8 mouse cellular contexts compared by ENCODE assay signal in genomic region chr3:94364154-94364526, GRCm38 (mm10). TPM values are rescaled to one million over a fixed set of nuclear protein-coding genes. Genes with fewer than 3 reads are reported as not detected.
DNase-seq lines count a peak whose midpoint lies in the region; ATAC-seq and TF ChIP-seq lines count a peak whose summit lies in the region.
"Had no signal": no experiment of that assay in that cellular context is flagged by ENCODE, and none has a peak within 500 bp of the region (broad histone marks: within the 10 kb centered on the region; RNA-seq: fewer than 3 reads in every experiment).

No protein-coding gene starts in this region.

- peak; percentile 6; the same call in 1 of the 2 replicates for ATAC-seq in lung, embryonic 16.5 days (ENCODE audit: low read depth)
- no peak; the same call in 1 of the 2 replicates for ATAC-seq in forebrain, embryonic 13.5 days
- no peak for ATAC-seq in intestine, postnatal 0 days

- peak overlapping the region; percentile 77 for H3K9ac ChIP-seq in lung, embryonic 16.5 days (ENCODE audit: low read length)
- peak overlapping the region; percentile 83 for H3K9ac ChIP-seq in forebrain, embryonic 13.5 days
- peak overlapping the region; percentile 62 for H3K9ac ChIP-seq in intestine, postnatal 0 days (ENCODE audit: low read depth, low read length)

- peaks cover 29% of the 10 kb centered on the region for H3K27me3 ChIP-seq in lung, embryonic 16.5 days (ENCODE audit: control insufficient read depth, insufficient read depth, low read depth, low read length)
- peaks cover 42% of the 10 kb centered on the region for H3K27me3 ChIP-seq in forebrain, embryonic 13.5 days
- H3K27me3 ChIP-seq in intestine, postnatal 0 days (replicated peaks; ENCODE audit: control insufficient read depth, insufficient read depth, low read length), result no peaks in the 10 kb centered on the region

- 6% methylated on average over 16 of the region's 23 CpGs for WGBS in lung, embryonic 16.5 days
- WGBS in forebrain, embryonic 13.5 days, result 5% methylated on average over 20 of the region's 23 CpGs
- WGBS in intestine, postnatal 0 days, result 10% methylated on average over 23 of the region's 23 CpGs
- 9% methylated on average over 23 of the region's 23 CpGs for WGBS in olfactory bulb, adult 2 months

- TF ChIP-seq CTCF in intestine, postnatal 0 days (IDR thresholded peaks at IDR 0.05; ENCODE audit: low read depth), result no peak
- TF ChIP-seq CTCF in olfactory bulb, adult 2 months (IDR thresholded peaks at IDR 0.05; ENCODE audit: insufficient read depth, low read depth, low read length), result no peak

- H3K36me3 ChIP-seq in lung, embryonic 16.5 days (ENCODE audit: control insufficient read depth, insufficient read depth, low read length), result no peaks in the 10 kb centered on the region
- no peaks in the 10 kb centered on the region for H3K36me3 ChIP-seq in forebrain, embryonic 13.5 days (ENCODE audit: poor library complexity, severe bottlenecking)
- no peaks in the 10 kb centered on the region for H3K36me3 ChIP-seq in intestine, postnatal 0 days (ENCODE audit: control insufficient read depth, insufficient read depth)

- H3K4me1 ChIP-seq in lung, embryonic 16.5 days (replicated peaks; ENCODE audit: control insufficient read depth, insufficient read depth, low read length), result peaks cover 6% of the 10 kb centered on the region
- H3K4me1 ChIP-seq in forebrain, embryonic 13.5 days, result peaks cover 6% of the 10 kb centered on the region; the same call in 1 of the 2 replicates
- no peaks in the 10 kb centered on the region; the same call in 1 of the 2 replicates for H3K4me1 ChIP-seq in intestine, postnatal 0 days (replicated peaks; ENCODE audit: control insufficient read depth, insufficient read depth, low read length)
- peaks cover 17% of the 10 kb centered on the region for H3K4me1 ChIP-seq in olfactory bulb, adult 2 months (ENCODE audit: control insufficient read depth, insufficient read depth, low read length)

- no peaks in the 10 kb centered on the region for H3K9me3 ChIP-seq in lung, embryonic 16.5 days (ENCODE audit: control insufficient read depth, low read length)
- no peaks in the 10 kb centered on the region; the same call in 1 of the 2 replicates for H3K9me3 ChIP-seq in forebrain, embryonic 13.5 days (replicated peaks)
- H3K9me3 ChIP-seq in intestine, postnatal 0 days (ENCODE audit: control insufficient read depth), result no peaks in the 10 kb centered on the region

- DNase-seq in lung, postnatal 25 days (ENCODE audit: low spot score), result no peak
- DNase-seq in layer of hippocampus, postnatal 14 days (ENCODE audit: low spot score in 2 of 2), result no peak
- DNase-seq in layer of hippocampus, postnatal 10 days (ENCODE audit: low spot score in 2 of 2), result no peak

- H3K27ac ChIP-seq in lung, embryonic 16.5 days (ENCODE audit: low read length), result no peak overlapping the region
- no peak overlapping the region for H3K27ac ChIP-seq in forebrain, embryonic 13.5 days
- peak overlapping the region; percentile 3; the same call in 1 of the 2 replicates for H3K27ac ChIP-seq in intestine, postnatal 0 days (ENCODE audit: low read depth, low read length)
- no peak overlapping the region for H3K27ac ChIP-seq in olfactory bulb, adult 2 months (ENCODE audit: insufficient read depth, low read depth, low read length)

- H3K4me3 ChIP-seq in lung, embryonic 16.5 days (ENCODE audit: low read length), result peak overlapping the region; percentile 55
- H3K4me3 ChIP-seq in forebrain, embryonic 13.5 days, result peak overlapping the region; percentile 56
- H3K4me3 ChIP-seq in intestine, postnatal 0 days (ENCODE audit: low read depth, low read length), result peak overlapping the region; percentile 46
- H3K4me3 ChIP-seq in olfactory bulb, adult 2 months (ENCODE audit: insufficient read depth, low read depth, low read length), result peak overlapping the region; percentile 57

- TF ChIP-seq POLR2A in olfactory bulb, adult 2 months (IDR thresholded peaks at IDR 0.05; ENCODE audit: insufficient read depth, low read depth, low read length), result no peak

- peak overlapping the region; percentile 94 for H3K4me2 ChIP-seq in lung, embryonic 16.5 days (ENCODE audit: low read depth, low read length)
- peak overlapping the region; percentile 90 for H3K4me2 ChIP-seq in forebrain, embryonic 13.5 days
- peak overlapping the region; percentile 74 for H3K4me2 ChIP-seq in intestine, postnatal 0 days (replicated peaks; ENCODE audit: low read depth)

RNA-seq across cellular contexts. Expression of gene C2cd4d, which starts 1.9 kb away (rescaled TPM):
- 0.16 and 0.68 TPM in 2 replicates for polyA plus RNA-seq in lung, embryonic 16.5 days (2015; fragmentation: Nextera tagmentation; extraction: Ambion mirVana)
- 0.87 and 1.0 TPM in 2 replicates for polyA plus RNA-seq in forebrain, embryonic 13.5 days (2015; fragmentation: Nextera tagmentation; extraction: Ambion mirVana)
- polyA plus RNA-seq in intestine, postnatal 0 days (2015; fragmentation: Nextera tagmentation; extraction: Ambion mirVana), result 0.65 and 0.87 TPM in 2 replicates
- polyA plus RNA-seq in olfactory bulb, adult 2 months (2012; ENCODE audit: insufficient read depth, insufficient read length, low replicate concordance, missing spikeins), result not detected in 2 replicates
- under 1 TPM; 0.48 TPM for total RNA-seq in layer of hippocampus, postnatal 14 days (2021)
- under 1 TPM in 1 of 2 experiments, not detected in 1; 0.46 TPM for total RNA-seq in layer of hippocampus, postnatal 10 days (2021)

RNA-seq across cellular contexts. Expression of gene Rorc, which starts 8.5 kb away (rescaled TPM):
- 8.9 and 9.5 TPM in 2 replicates for polyA plus RNA-seq in lung, embryonic 16.5 days (2015; fragmentation: Nextera tagmentation; extraction: Ambion mirVana)
- 1.7 and 2.1 TPM in 2 replicates for polyA plus RNA-seq in forebrain, embryonic 13.5 days (2015; fragmentation: Nextera tagmentation; extraction: Ambion mirVana)
- 25.5 and 32.1 TPM in 2 replicates for polyA plus RNA-seq in intestine, postnatal 0 days (2015; fragmentation: Nextera tagmentation; extraction: Ambion mirVana)
- 118 TPM in 1 of 2 replicates, not detected in the other for polyA plus RNA-seq in olfactory bulb, adult 2 months (2012; ENCODE audit: insufficient read depth, insufficient read length, low replicate concordance, missing spikeins)
- total RNA-seq in layer of hippocampus, postnatal 14 days (2021), result under 1 TPM; 0.29 to 0.88 TPM
- under 1 TPM; 0.16 to 0.62 TPM for total RNA-seq in layer of hippocampus, postnatal 10 days (2021)

RNA-seq across cellular contexts. Expression of gene Them5, which starts 22.2 kb away (rescaled TPM):
- 0.40 and 0.73 TPM in 2 replicates for polyA plus RNA-seq in lung, embryonic 16.5 days (2015; fragmentation: Nextera tagmentation; extraction: Ambion mirVana)
- polyA plus RNA-seq in forebrain, embryonic 13.5 days (2015; fragmentation: Nextera tagmentation; extraction: Ambion mirVana), result 0.66 and 0.79 TPM in 2 replicates
- not detected in 2 replicates for polyA plus RNA-seq in intestine, postnatal 0 days (2015; fragmentation: Nextera tagmentation; extraction: Ambion mirVana)
- polyA plus RNA-seq in olfactory bulb, adult 2 months (2012; ENCODE audit: insufficient read depth, insufficient read length, low replicate concordance, missing spikeins), result not detected in 2 replicates
- total RNA-seq in layer of hippocampus, postnatal 14 days (2021), result not detected
- total RNA-seq in layer of hippocampus, postnatal 10 days (2021), result not detected
- total RNA-seq: layer of hippocampus, postnatal 25 days had no signal

RNA-seq across cellular contexts. Expression of gene Lingo4, which starts 34.2 kb away (rescaled TPM):
- polyA plus RNA-seq in lung, embryonic 16.5 days (2015; fragmentation: Nextera tagmentation; extraction: Ambion mirVana), result 0.35 and 0.44 TPM in 2 replicates
- 0.74 and 0.81 TPM in 2 replicates for polyA plus RNA-seq in forebrain, embryonic 13.5 days (2015; fragmentation: Nextera tagmentation; extraction: Ambion mirVana)
- polyA plus RNA-seq in intestine, postnatal 0 days (2015; fragmentation: Nextera tagmentation; extraction: Ambion mirVana), result 0.68 and 0.86 TPM in 2 replicates
- not detected in 2 replicates for polyA plus RNA-seq in olfactory bulb, adult 2 months (2012; ENCODE audit: insufficient read depth, insufficient read length, low replicate concordance, missing spikeins)
- total RNA-seq in layer of hippocampus, postnatal 14 days (2021), result 1 to 10 TPM; 1.3 to 1.6 TPM
- total RNA-seq in layer of hippocampus, postnatal 10 days (2021), result 1 to 10 TPM; 1.3 to 1.5 TPM

RNA-seq across cellular contexts. Expression of gene Tdrkh, which starts 48.9 kb away (rescaled TPM):
- 12.5 and 12.6 TPM in 2 replicates for polyA plus RNA-seq in lung, embryonic 16.5 days (2015; fragmentation: Nextera tagmentation; extraction: Ambion mirVana)
- 66.4 and 69.5 TPM in 2 replicates for polyA plus RNA-seq in forebrain, embryonic 13.5 days (2015; fragmentation: Nextera tagmentation; extraction: Ambion mirVana)
- polyA plus RNA-seq in intestine, postnatal 0 days (2015; fragmentation: Nextera tagmentation; extraction: Ambion mirVana), result 5.6 and 6.2 TPM in 2 replicates
- polyA plus RNA-seq in olfactory bulb, adult 2 months (2012; ENCODE audit: insufficient read depth, insufficient read length, low replicate concordance, missing spikeins), result not detected in 2 replicates
- 10 to 100 TPM; 44.7 to 46.4 TPM for total RNA-seq in layer of hippocampus, postnatal 14 days (2021)
- 10 to 100 TPM; 43.9 to 47.7 TPM for total RNA-seq in layer of hippocampus, postnatal 10 days (2021)
